Mouse (Mus musculus): ENCODE results near the gene Mrgpra6.

Mrgpra6 gene

GRCm38 (mm10) chr7:47204830-47205229 lies at the start of gene Mrgpra6:
Gene Mrgpra6 (minus strand): TSS chr7:47204920.
- no peak for DNase-seq (ENCODE audit: extremely low spot score, low spot score)

- no peak for DNase-seq (ENCODE audit: extremely low spot score, low spot score)
These were observed 48.0 kb upstream of the Mrgpra6 start, which contains the start of gene Mrgpra9 for GRCm38 (mm10) chr7:47252770-47253169. Gene Mrgpra9 (minus strand): TSS chr7:47252848.

GRCm38 (mm10) chr7:47244658-47245057 lies 39.9 kb upstream of the Mrgpra6 start:
- no peak for DNase-seq (ENCODE audit: extremely low spot score, low spot score)

GRCm38 (mm10) chr7:47195271-47195670 lies 9.4 kb downstream of the Mrgpra6 start:
- DNase-seq (ENCODE audit: extremely low spot score, low spot score): no peak

GRCm38 (mm10) chr7:47170814-47171213 lies 33.9 kb downstream of the Mrgpra6 start:
- no peak for DNase-seq (ENCODE audit: extremely low spot score, low spot score)

GRCm38 (mm10) chr7:47165028-47165427 lies 39.7 kb downstream of the Mrgpra6 start:
- no peak for DNase-seq (ENCODE audit: extremely low spot score, low spot score)

- DNase-seq (ENCODE audit: extremely low spot score, low spot score): no peak
These were observed 41.5 kb downstream of the Mrgpra6 start for GRCm38 (mm10) chr7:47163203-47163602.

GRCm38 (mm10) chr7:47158451-47158850 lies 46.3 kb downstream of the Mrgpra6 start:
- DNase-seq (ENCODE audit: extremely low spot score, low spot score): no peak

- no peak for DNase-seq (ENCODE audit: extremely low spot score, low spot score)
These were observed 47.0 kb downstream of the Mrgpra6 start for GRCm38 (mm10) chr7:47157743-47158142.

- no peak for DNase-seq (ENCODE audit: extremely low spot score, low spot score)
These were observed 48.9 kb downstream of the Mrgpra6 start for GRCm38 (mm10) chr7:47155849-47156248.

GRCm38 (mm10) chr7:47155396-47155795 lies 49.3 kb downstream of the Mrgpra6 start:
- no peak for DNase-seq (ENCODE audit: extremely low spot score, low spot score)

- DNase-seq (ENCODE audit: extremely low spot score, low spot score): peak; percentile 36
These were observed 54.2 kb downstream of the Mrgpra6 start for GRCm38 (mm10) chr7:47150420-47151061.

GRCm38 (mm10) chr7:47148298-47148697 lies 56.4 kb downstream of the Mrgpra6 start:
- no peak for DNase-seq (ENCODE audit: extremely low spot score, low spot score)

- DNase-seq (ENCODE audit: extremely low spot score, low spot score): no peak
These were observed 58.5 kb downstream of the Mrgpra6 start for GRCm38 (mm10) chr7:47146034-47146812.

- DNase-seq (ENCODE audit: extremely low spot score, low spot score): no peak
These were observed 60.4 kb downstream of the Mrgpra6 start for GRCm38 (mm10) chr7:47144299-47144698.

GRCm38 (mm10) chr7:47139823-47140325 lies 64.8 kb downstream of the Mrgpra6 start:
- no peak for DNase-seq (ENCODE audit: extremely low spot score, low spot score)
